In the genomic region with DNA sequence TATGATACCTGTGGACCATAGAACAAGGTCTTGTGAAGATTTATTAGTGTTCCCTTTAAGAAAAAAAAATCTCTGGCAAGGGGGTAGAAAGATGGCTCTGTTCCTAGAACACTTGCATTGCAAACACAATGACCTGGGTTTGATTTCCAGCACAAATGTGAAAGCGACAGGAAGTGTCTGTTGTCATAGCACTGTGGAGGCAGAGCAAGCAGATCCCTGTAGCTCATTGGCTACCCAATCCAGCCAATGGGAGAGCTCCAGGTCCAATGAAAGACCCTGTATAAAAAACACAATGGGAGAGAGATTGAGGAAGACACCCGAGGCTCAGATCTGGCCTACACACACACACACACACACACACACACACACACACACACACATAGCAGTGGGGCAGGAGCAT, we compare ENCODE assay signal across 15 mouse cellular contexts. TPM values are rescaled to one million over a fixed set of nuclear protein-coding genes. Genes with fewer than 3 reads are reported as not detected.
A peak's percentile ranks its signal among the peaks of the same experiment; 100 is the strongest.
DNase-seq lines count a peak whose midpoint lies in the region; ATAC-seq and TF ChIP-seq lines count a peak whose summit lies in the region.
"Had no signal": no experiment of that assay in that cellular context is flagged by ENCODE, and none has a peak within 500 bp of the region (broad histone marks: within the 10 kb centered on the region; RNA-seq: fewer than 3 reads in every experiment).

No protein-coding gene starts in this region.

- DNase-seq in lung, embryonic 14.5 days = peak; percentile 39
- no peak for DNase-seq in lung, adult 2 months
- DNase-seq in embryo, embryonic 10.5 days (ENCODE audit: low spot score) = peak; percentile 41
- no peak for DNase-seq in kidney, adult 2 months
- no peak for DNase-seq in heart, postnatal 4 days
- no peak for DNase-seq in adrenal gland, adult 2 months
- DNase-seq: adrenal gland, adult 8-10 months; cerebellum, adult 11 months; kidney, adult 8-10 months had no signal

- H3K4me3 ChIP-seq in lung, embryonic 14.5 days (ENCODE audit: low read depth, low read length) = no peak overlapping the region
- no peak overlapping the region for H3K4me3 ChIP-seq in lung, adult 2 months (replicated peaks; ENCODE audit: extremely low read depth, low read depth, low read length)
- H3K4me3 ChIP-seq in hindbrain, embryonic 13.5 days = no peak overlapping the region
- no peak overlapping the region for H3K4me3 ChIP-seq in midbrain, embryonic 16.5 days (ENCODE audit: low read depth, low read length)
- H3K4me3 ChIP-seq in kidney, adult 2 months (ENCODE audit: insufficient read depth, low read depth, low read length) = no peak overlapping the region
- H3K4me3 ChIP-seq: limb, embryonic 13.5 days had no signal

- TF ChIP-seq POLR2A in lung, adult 2 months (IDR thresholded peaks at IDR 0.05; ENCODE audit: borderline replicate concordance, extremely low read depth, low read depth, low read length) = no peak
- no peak for TF ChIP-seq POLR2A in kidney, adult 2 months (IDR thresholded peaks at IDR 0.05; ENCODE audit: low read depth, low read length)

- no peaks in the 10 kb centered on the region for H3K36me3 ChIP-seq in lung, embryonic 14.5 days (ENCODE audit: insufficient read depth)
- no peaks in the 10 kb centered on the region for H3K36me3 ChIP-seq in hindbrain, embryonic 13.5 days
- H3K36me3 ChIP-seq in midbrain, embryonic 16.5 days (ENCODE audit: control insufficient read depth, insufficient read depth, low read length) = no peaks in the 10 kb centered on the region
- H3K36me3 ChIP-seq in kidney, adult 2 months (ENCODE audit: control insufficient read depth, insufficient read depth, low read length) = no peaks in the 10 kb centered on the region
- H3K36me3 ChIP-seq: limb, embryonic 13.5 days had no signal

- no peak overlapping the region for H3K4me2 ChIP-seq in lung, embryonic 14.5 days
- H3K4me2 ChIP-seq in hindbrain, embryonic 13.5 days = no peak overlapping the region
- no peak overlapping the region for H3K4me2 ChIP-seq in midbrain, embryonic 16.5 days (ENCODE audit: low read length)
- H3K4me2 ChIP-seq: limb, embryonic 13.5 days had no signal

- no peaks in the 10 kb centered on the region for H3K4me1 ChIP-seq in lung, embryonic 14.5 days (ENCODE audit: insufficient read depth)
- no peaks in the 10 kb centered on the region for H3K4me1 ChIP-seq in lung, adult 2 months (ENCODE audit: control insufficient read depth, insufficient read depth, low read length)
- peaks cover 3% of the 10 kb centered on the region for H3K4me1 ChIP-seq in hindbrain, embryonic 13.5 days (replicated peaks)
- H3K4me1 ChIP-seq in midbrain, embryonic 16.5 days (ENCODE audit: control insufficient read depth, insufficient read depth, low read length) = no peaks in the 10 kb centered on the region
- H3K4me1 ChIP-seq in kidney, adult 2 months (ENCODE audit: control insufficient read depth, insufficient read depth, low read length) = no peaks in the 10 kb centered on the region; the same call in 1 of the 2 replicates

- 36% methylated on average over 2 of the region's 2 CpGs for WGBS in lung, embryonic 14.5 days
- 22% methylated on average over 2 of the region's 2 CpGs for WGBS in lung, adult 2 months
- 11% methylated on average over 2 of the region's 2 CpGs for WGBS in hindbrain, embryonic 13.5 days
- WGBS in midbrain, embryonic 16.5 days = 5% methylated on average over 2 of the region's 2 CpGs
- 50% methylated on average over 2 of the region's 2 CpGs for WGBS in kidney, adult 2 months

- TF ChIP-seq CTCF in lung, embryonic 14.5 days (IDR thresholded peaks at IDR 0.05; ENCODE audit: low read depth) = no peak
- no peak for TF ChIP-seq CTCF in lung, adult 2 months (IDR thresholded peaks at IDR 0.05; ENCODE audit: insufficient read depth, low read length)
- TF ChIP-seq CTCF in kidney, adult 2 months (conservative IDR thresholded peaks at IDR 0.05; ENCODE audit: insufficient read depth, insufficient read length, low read depth, low read length) = no peak

- H3K27ac ChIP-seq in lung, embryonic 14.5 days (ENCODE audit: low read depth) = no peak overlapping the region
- no peak overlapping the region for H3K27ac ChIP-seq in hindbrain, embryonic 13.5 days
- H3K27ac ChIP-seq in midbrain, embryonic 16.5 days (ENCODE audit: low read length) = no peak overlapping the region
- no peak overlapping the region for H3K27ac ChIP-seq in kidney, adult 2 months (ENCODE audit: insufficient read depth, low read depth, low read length)
- H3K27ac ChIP-seq: limb, embryonic 13.5 days had no signal

- H3K27me3 ChIP-seq in lung, embryonic 14.5 days (ENCODE audit: insufficient read depth, low read length) = no peaks in the 10 kb centered on the region
- H3K27me3 ChIP-seq in hindbrain, embryonic 13.5 days = no peaks in the 10 kb centered on the region
- H3K27me3 ChIP-seq in midbrain, embryonic 16.5 days (ENCODE audit: control insufficient read depth, insufficient read depth, low read depth, low read length) = no peaks in the 10 kb centered on the region
- H3K27me3 ChIP-seq in kidney, adult 2 months (replicated peaks; ENCODE audit: control insufficient read depth, insufficient read depth, low read length) = no peaks in the 10 kb centered on the region
- H3K27me3 ChIP-seq: limb, embryonic 13.5 days had no signal

- no peak overlapping the region for H3K9ac ChIP-seq in lung, embryonic 14.5 days
- no peak overlapping the region for H3K9ac ChIP-seq in hindbrain, embryonic 13.5 days
- H3K9ac ChIP-seq in midbrain, embryonic 16.5 days (ENCODE audit: low read depth, low read length) = no peak overlapping the region
- H3K9ac ChIP-seq: limb, embryonic 13.5 days had no signal

- peak; percentile 54; the same call in 1 of the 2 replicates for ATAC-seq in lung, embryonic 14.5 days (ENCODE audit: insufficient read depth)
- peak; percentile 87 for ATAC-seq in hindbrain, embryonic 13.5 days (ENCODE audit: low FRiP score)
- peak; percentile 71 for ATAC-seq in midbrain, embryonic 16.5 days

- H3K9me3 ChIP-seq in lung, embryonic 14.5 days (ENCODE audit: low read depth, low read length) = no peaks in the 10 kb centered on the region
- H3K9me3 ChIP-seq in hindbrain, embryonic 13.5 days = no peaks in the 10 kb centered on the region
- no peaks in the 10 kb centered on the region for H3K9me3 ChIP-seq in midbrain, embryonic 16.5 days (replicated peaks; ENCODE audit: control insufficient read depth, low read length, poor library complexity, severe bottlenecking)
- H3K9me3 ChIP-seq: limb, embryonic 13.5 days had no signal

RNA-seq across cellular contexts. Expression of a gene that starts 4.1 kb away (rescaled TPM):
- 0.08 TPM in 1 of 2 replicates, not detected in the other for polyA plus RNA-seq in lung, embryonic 14.5 days (2014; fragmentation: Nextera tagmentation; extraction: Ambion mirVana)
- 0.27 and 0.59 TPM in 2 replicates for polyA plus RNA-seq in lung, adult 2 months (2012; rRNA removed)
- not detected in 2 replicates for polyA plus RNA-seq in hindbrain, embryonic 13.5 days (2015; fragmentation: Nextera tagmentation; extraction: Ambion mirVana)
- 0.09 TPM in 1 of 2 replicates, not detected in the other for polyA plus RNA-seq in midbrain, embryonic 16.5 days (2015; fragmentation: Nextera tagmentation; extraction: Ambion mirVana)
- 0.03 and 0.07 TPM in 2 replicates for polyA plus RNA-seq in kidney, adult 2 months (2012; rRNA removed)
- under 1 TPM in 1 of 2 experiments, not detected in 1; 0.11 TPM for total RNA-seq in heart, postnatal 4 days (2021)
- 1 to 10 TPM in 1 of 2 experiments, under 1 TPM in 1; 0.14 to 5.4 TPM for total RNA-seq in adrenal gland, adult 2 months (2021)
- polyA plus RNA-seq in adrenal gland, adult 2 months (2012; rRNA removed) = 0.03 and 0.33 TPM in 2 replicates
- total RNA-seq: layer of hippocampus, postnatal 10 days had no signal
- polyA plus RNA-seq: gonadal fat pad, adult 2 months; small intestine, adult 2 months had no signal

Comparison
In these comparisons a context has a peak if more than half of its experiments do, and no peak if none do; other contexts are left out.
1. DNase-seq: peak in lung, embryonic 14.5 days (single experiment) and embryo, embryonic 10.5 days (single experiment); none in lung, adult 2 months (single experiment), kidney, adult 2 months (single experiment), heart, postnatal 4 days (single experiment) and adrenal gland, adult 2 months (single experiment).
2. Peak in every context shown above with its lines, with median percentiles within 50 percentile points of each other: ATAC-seq.